Mouse (Mus musculus) frontal cortex, adult 2 months (tissue): Measurements from ENCODE around the gene Olfr123. TPM values are rescaled to one million over a fixed set of nuclear protein-coding genes. Genes with fewer than 3 reads are reported as not detected.

Experiments used
- DNase-seq, 2 experiments: peaks; one replicate each; pipeline ENCODE4 v3.0.0; 2022; ENCODE audit warnings: low spot score in 1 of 2; ENCODE audit errors: extremely low spot score in 1 of 2
- polyA plus RNA-seq: library from polyadenylated mRNA; depleted of rRNA; stranded (reverse); fragments of >200 nt; gene quantifications from 2 replicates; pipeline ENCODE4 v1.2.3, GENCODE M21; 2012; rRNA removed

The Olfr123 gene
- not detected in 2 replicates for polyA plus RNA-seq

- DNase-seq, result no peak
These were observed at the start of gene Olfr123 for GRCm38 (mm10) chr17:37793229-37793628. Gene Olfr123 (plus strand): TSS chr17:37793529.

- DNase-seq, result no peak
These were observed 25.0 kb upstream of the Olfr123 start, which contains the start of gene Olfr122 for GRCm38 (mm10) chr17:37768307-37768706. Gene Olfr122 (plus strand): TSS chr17:37768607.

- no peak for DNase-seq
These were observed 6.3 kb downstream of the Olfr123 start, which contains the start of gene Olfr124 for GRCm38 (mm10) chr17:37799588-37799987. Gene Olfr124 (plus strand): TSS chr17:37799888.

- no peak for DNase-seq
These were observed 39.3 kb downstream of the Olfr123 start, which contains the start of gene Olfr125 for GRCm38 (mm10) chr17:37832649-37833048. Gene Olfr125 (plus strand): TSS chr17:37832949.

GRCm38 (mm10) chr17:37847183-37847582 is 53.9 kb downstream of the Olfr123 start, which contains the start of gene Olfr126:
Gene Olfr126 (plus strand): TSS chr17:37847483.
- no peak for DNase-seq

Other genes starting within 250 kb of the Olfr123 start
- not detected in 2 replicates for gene Olfr112, start 224.1 kb upstream of the Olfr123 start, polyA plus RNA-seq
- not detected in 2 replicates for gene Olfr113, start 215.9 kb upstream of the Olfr123 start, polyA plus RNA-seq
- not detected in 2 replicates for gene Olfr114, start 200.8 kb upstream of the Olfr123 start, polyA plus RNA-seq
- 0.11 TPM in 1 of 2 replicates, not detected in the other for gene Olfr115, start 166.4 kb upstream of the Olfr123 start, polyA plus RNA-seq
- gene Olfr116, start 166.3 kb upstream of the Olfr123 start, polyA plus RNA-seq, result not detected in 2 replicates
- not detected in 2 replicates for gene Olfr117, start 129.7 kb upstream of the Olfr123 start, polyA plus RNA-seq
- gene Olfr118, start 126.5 kb upstream of the Olfr123 start, polyA plus RNA-seq, result 0.10 and 0.15 TPM in 2 replicates
- 0.06 TPM in 1 of 2 replicates, not detected in the other for gene Olfr119, start 97.0 kb upstream of the Olfr123 start, polyA plus RNA-seq
- gene Olfr120, start 71.7 kb upstream of the Olfr123 start, polyA plus RNA-seq, result not detected in 2 replicates
- 0.08 TPM in 1 of 2 replicates, not detected in the other for gene Olfr121, start 44.7 kb upstream of the Olfr123 start, polyA plus RNA-seq
- gene Olfr122, start 24.9 kb upstream of the Olfr123 start, polyA plus RNA-seq, result 0.08 TPM in 1 of 2 replicates, not detected in the other
- 0.04 TPM in 1 of 2 replicates, not detected in the other for gene Olfr124, start 6.4 kb downstream of the Olfr123 start, polyA plus RNA-seq
- not detected in 2 replicates for gene Olfr125, start 39.4 kb downstream of the Olfr123 start, polyA plus RNA-seq
- not detected in 2 replicates for gene Olfr126, start 54.0 kb downstream of the Olfr123 start, polyA plus RNA-seq
- not detected in 2 replicates for gene Olfr127, start 106.9 kb downstream of the Olfr123 start, polyA plus RNA-seq
- gene Olfr128, start 127.0 kb downstream of the Olfr123 start, polyA plus RNA-seq, result not detected in 2 replicates
- gene Olfr761, start 159.6 kb downstream of the Olfr123 start, polyA plus RNA-seq, result not detected in 2 replicates